Mouse (Mus musculus) large intestine, adult 2 months (tissue): Measurements from ENCODE around the gene Dennd5a. TPM values are rescaled to one million over a fixed set of nuclear protein-coding genes. Genes with fewer than 3 reads are reported as not detected.
A peak's percentile ranks its signal among the peaks of the same experiment; 100 is the strongest.
"Not testable (repeated sequence)": the region's sequence is repeated elsewhere in the genome, so short reads cannot be mapped to it uniquely, and the experiment has no call there.

Experiments
- DNase-seq: peaks from one replicate; pipeline ENCODE4 v3.0.0-alpha.2; 2012; ENCODE audit warnings: low read depth, low spot score
- WGBS: fragments of 180-500 bp; shearing (Covaris S2); methylation state at CpG from one replicate; pipeline ENCODE4 v1.1.7; 2018; 5-methylcytosine and 5-hydroxymethylcytosine counted together
- polyA plus RNA-seq: library from polyadenylated mRNA; depleted of rRNA; stranded (reverse); fragments of >200 nt; gene quantifications from 2 replicates; pipeline ENCODE4 v1.2.3, GENCODE M21; 2012; rRNA removed

Dennd5a gene
- polyA plus RNA-seq, result 19.6 and 20.6 TPM in 2 replicates

- DNase-seq, result no peak
- WGBS, result 1% methylated on average over 107 of the region's 107 CpGs
Measured at GRCm38 (mm10) chr7:109959716-109960612, at the start of gene Dennd5a. TSS of gene Dennd5a (minus strand) at chr7:109960470.

- WGBS, result 79% methylated on average over 6 of the region's 6 CpGs
- no peak for DNase-seq
Measured at GRCm38 (mm10) chr7:110009084-110009483, 48.8 kb upstream of the Dennd5a start.

- no peak for DNase-seq
- 88% methylated on average over 1 of the region's 1 CpGs for WGBS
Measured at GRCm38 (mm10) chr7:110008513-110008912, 48.2 kb upstream of the Dennd5a start.

DNA sequence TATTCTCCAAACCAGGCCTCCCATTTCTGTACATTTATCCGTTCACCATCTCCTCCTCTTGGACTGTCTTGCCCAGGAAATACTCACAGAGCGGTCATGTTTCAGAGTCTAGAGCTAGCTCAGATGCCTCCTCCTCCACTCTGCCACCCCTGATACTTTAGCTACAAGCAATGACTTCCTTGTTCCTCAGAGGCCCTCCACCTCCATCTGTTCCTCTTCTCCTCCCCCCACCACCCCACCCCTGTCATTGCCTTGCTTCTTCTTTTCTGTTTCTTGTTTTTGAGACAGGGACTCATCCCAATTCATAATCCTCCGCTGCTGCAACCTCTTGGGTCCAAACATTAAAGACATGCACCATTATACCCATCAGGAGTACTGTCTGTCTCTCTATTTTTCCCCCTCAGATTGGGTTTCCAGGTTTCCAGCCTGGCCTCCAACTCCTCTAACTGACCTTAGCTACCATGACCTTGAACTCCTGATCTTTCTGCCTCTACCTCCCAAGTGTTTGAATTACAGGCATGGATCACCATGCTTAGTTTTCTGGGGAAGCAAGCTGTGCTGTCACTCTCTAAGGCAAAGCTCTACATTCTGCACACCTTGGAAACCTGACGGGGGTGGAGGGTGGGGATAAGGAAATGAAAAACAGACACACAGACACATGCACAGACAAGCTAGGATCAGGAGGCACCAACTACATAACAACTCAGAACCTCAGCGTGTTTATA lies 46.4 kb upstream of the Dennd5a start:
- DNase-seq, result no peak
- WGBS, result 83% methylated on average over 5 of the region's 5 CpGs

DNA sequence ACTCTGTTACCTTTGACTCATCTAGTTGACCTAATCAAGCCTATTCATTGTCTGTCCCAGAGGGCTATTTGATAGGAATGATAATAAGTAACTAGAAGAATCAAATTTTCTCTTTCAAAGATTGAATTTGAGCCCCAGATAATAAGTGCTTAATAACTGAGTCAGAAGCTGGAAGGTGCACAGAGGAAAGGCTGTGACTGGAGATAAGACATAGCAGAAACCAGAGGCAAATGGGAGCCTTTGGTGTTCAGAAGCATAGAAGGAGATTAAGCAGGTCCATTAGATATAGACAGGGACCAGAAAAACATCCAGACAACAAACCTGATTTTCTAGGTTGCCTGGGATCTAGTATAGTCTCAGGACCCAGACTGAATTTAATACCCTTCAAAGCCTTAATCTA lies 45.7 kb upstream of the Dennd5a start:
- no peak for DNase-seq

GRCm38 (mm10) chr7:110002968-110003367 lies 42.7 kb upstream of the Dennd5a start:
- WGBS, result 33% methylated on average over 20 of the region's 20 CpGs

DNA sequence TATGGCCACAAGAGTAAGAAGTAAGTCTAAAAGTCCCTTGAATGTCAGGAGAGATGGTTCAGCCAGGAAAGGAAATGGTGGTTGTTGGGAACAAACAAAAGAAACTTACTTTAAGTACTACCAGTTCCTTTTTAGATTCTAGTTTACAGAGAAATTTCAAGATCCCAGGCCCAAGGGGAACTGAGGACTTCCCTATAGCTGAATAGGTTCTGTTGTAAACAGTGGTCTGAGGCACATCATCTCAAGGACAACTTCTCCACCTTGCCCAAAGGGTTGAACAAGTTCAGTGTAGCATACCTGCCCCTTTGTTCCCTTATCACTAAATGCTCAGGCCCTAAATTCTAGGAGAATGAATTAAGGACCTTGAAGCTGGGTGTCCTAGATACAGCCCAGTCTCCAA lies 41.8 kb upstream of the Dennd5a start:
- no peak for DNase-seq

More at GRCm38 (mm10) chr7:110002968-110003367, 42.7 kb upstream of the Dennd5a start:
- DNase-seq, result no peak

GRCm38 (mm10) chr7:109998388-109998787 lies 38.1 kb upstream of the Dennd5a start:
- WGBS, result 36% methylated on average over 4 of the region's 4 CpGs
- DNase-seq, result no peak

DNA sequence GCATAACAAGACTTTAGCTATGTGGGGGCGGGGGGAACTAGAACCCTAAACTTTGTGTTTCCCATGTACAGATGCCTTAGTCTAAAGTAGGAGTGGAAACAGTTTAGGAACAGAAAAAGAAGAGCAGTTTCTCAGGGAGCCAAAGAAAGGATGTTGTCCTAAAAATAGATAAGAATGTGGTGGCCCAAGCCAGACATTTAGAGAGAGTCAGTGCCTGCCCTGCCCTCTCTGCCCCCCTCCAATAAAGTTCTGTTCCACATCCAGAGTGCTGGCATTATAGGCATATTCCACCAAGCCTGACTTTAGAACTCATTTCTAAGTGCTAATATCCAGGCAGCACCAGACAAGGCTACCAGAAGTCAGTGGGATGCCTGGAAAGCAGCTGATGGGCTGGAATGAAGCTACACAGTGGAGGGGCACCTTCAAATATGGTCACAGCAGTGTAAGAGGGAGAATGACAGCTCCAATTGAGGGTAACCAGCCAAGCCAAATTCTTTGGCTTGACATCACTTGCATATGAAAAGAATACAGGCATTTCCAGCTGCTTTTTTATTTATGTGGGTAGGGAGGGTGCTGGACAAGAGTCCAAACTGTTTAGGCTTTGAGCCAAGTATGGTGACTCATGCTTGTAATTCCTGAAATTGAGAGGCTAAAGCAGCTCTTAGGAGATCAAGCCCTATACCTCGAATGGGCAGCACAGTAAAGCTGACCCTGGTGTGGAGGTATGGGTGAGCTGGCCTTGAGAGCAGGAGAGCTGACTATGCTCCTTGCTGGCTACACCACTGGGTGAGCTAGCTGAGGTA lies 33.1 kb upstream of the Dennd5a start:
- WGBS, result 33% methylated on average over 2 of the region's 2 CpGs
- DNase-seq, result peak; percentile 96

- DNase-seq, result no peak
- 85% methylated on average over 1 of the region's 1 CpGs for WGBS
Measured at GRCm38 (mm10) chr7:109991286-109991685, 31.0 kb upstream of the Dennd5a start.

GRCm38 (mm10) chr7:109986775-109987174 lies 26.5 kb upstream of the Dennd5a start, which contains the start of gene Tmem41b:
TSS of gene Tmem41b (minus strand) at chr7:109986929.
- WGBS, result 30% methylated on average over 6 of the region's 6 CpGs
- not testable (repeated sequence) for DNase-seq

- DNase-seq, result peak; percentile 98
- under 1% methylated on average over 43 of the region's 43 CpGs for WGBS
Measured at GRCm38 (mm10) chr7:109986133-109986669, 25.9 kb upstream of the Dennd5a start.

DNA sequence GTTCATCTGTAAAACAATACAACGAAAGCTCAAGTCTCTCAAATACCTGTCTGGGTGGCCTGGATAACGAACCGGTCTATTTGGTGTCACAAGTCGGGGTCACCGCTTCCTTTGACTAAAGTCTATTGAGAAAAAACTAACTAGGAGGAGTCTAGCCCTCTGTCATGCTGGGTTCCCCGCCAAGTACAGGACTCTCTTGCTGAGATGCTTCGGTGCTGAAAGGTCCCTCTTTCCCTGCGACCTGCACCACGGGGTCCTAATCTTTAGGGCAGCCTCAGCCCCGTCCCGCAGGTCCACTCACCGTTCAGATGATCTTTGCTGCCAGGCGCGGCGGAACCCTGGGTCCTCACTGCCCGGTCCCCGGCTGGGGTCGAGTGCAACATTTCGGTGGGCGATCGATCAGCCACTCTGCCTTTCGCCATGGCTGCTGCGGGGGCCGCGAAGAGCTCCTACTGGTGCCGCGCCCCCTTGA lies 25.4 kb upstream of the Dennd5a start:
- DNase-seq, result no peak
- under 1% methylated on average over 27 of the region's 27 CpGs for whole genome bisulfite sequencing

DNA sequence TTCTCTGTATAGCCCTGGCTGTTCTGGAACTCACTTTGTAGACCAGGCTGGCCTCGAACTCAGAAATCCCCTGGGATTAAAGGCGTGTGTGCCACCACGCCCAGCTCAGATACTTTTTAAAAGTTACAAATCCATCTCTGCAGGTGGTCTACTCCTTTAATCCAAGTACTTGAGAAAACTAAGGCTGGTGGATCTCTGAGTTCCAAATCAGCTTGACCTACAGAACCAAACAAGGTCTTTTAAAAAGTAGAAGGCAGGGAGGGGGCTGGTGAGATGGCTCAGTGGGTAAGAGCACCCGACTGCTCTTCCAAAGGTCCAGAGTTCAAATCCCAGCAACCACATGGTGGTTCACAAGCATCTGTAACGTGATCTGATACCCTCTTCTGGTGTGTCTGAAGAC lies 24.3 kb upstream of the Dennd5a start:
- DNase-seq, result not testable (repeated sequence)
- 59% methylated on average over 5 of the region's 5 CpGs for WGBS

DNA sequence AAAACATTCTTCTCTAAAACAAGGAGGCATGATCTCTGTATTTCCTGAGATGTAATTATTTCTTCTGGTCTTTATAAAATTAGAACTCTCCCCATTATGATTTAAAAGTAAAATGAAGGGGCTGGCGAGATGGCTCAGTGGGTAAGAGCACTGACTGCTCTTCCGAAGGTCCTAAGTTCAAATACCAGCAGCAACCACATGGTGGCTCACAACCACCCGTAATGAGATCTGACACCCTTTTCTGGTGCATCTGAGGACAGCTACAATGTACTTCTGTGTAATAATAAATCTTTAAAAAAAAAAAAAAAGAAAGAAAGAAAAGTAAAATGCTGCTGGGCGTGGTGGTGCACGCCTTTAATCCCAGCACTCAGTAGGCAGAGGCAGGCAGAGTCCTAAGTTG lies 16.9 kb upstream of the Dennd5a start:
- 65% methylated on average over 5 of the region's 5 CpGs for WGBS
- DNase-seq, result not testable (repeated sequence)

- WGBS, result 90% methylated on average over 6 of the region's 6 CpGs
- DNase-seq, result no peak
Measured at GRCm38 (mm10) chr7:109975966-109976715, 15.9 kb upstream of the Dennd5a start.

- DNase-seq, result no peak
Measured at GRCm38 (mm10) chr7:109969542-109969941, 9.3 kb upstream of the Dennd5a start.

GRCm38 (mm10) chr7:109968924-109969450 lies 8.7 kb upstream of the Dennd5a start:
- WGBS, result 11% methylated on average over 1 of the region's 2 CpGs

More at GRCm38 (mm10) chr7:109968924-109969450, 8.7 kb upstream of the Dennd5a start:
- DNase-seq, result no peak
